Mouse (Mus musculus) kidney, adult 2 months (tissue): ENCODE measurements at regions not wholly inside any gene's neighbourhood (a gene's known extent, or its start where the extent isn't known, plus 50 kb on each side); places are given as distances from the start of the nearest gene placed in this dataset.

Experiments
- CTCF ChIP-seq: fragments of 200-500 bp; conservative IDR thresholded peaks from 2 replicates; pipeline ENCODE4 v1.5.1; 2011; ENCODE audit warnings: low read depth, mild to moderate bottlenecking, control low read depth, low read length, moderate library complexity, mixed read lengths; ENCODE audit not compliant: insufficient read depth, insufficient read length
- POLR2A ChIP-seq: fragments of 200-500 bp; IDR thresholded peaks from one replicate; pipeline ENCODE4 v1.6.1; 2011; ENCODE audit warnings: low read depth, low read length, control low read depth

DNA sequence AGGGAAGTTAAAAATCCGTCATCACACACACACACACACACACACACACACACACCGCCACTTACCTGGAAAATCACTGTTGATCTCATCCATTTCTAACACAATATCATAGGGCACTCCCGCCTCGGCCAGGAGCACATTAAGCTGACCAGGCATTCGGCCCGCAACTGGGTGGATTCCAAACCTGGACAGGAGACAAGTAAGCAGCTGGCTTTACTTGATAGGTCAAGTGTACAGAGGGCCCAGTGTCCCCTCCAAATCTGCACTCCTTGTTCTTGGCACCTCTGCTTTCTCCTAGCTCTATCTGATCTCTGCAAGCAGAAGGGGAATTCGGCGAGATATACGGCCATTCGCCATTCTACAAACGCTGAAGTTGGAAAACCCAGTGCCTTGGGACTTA, 88.6 kb upstream of the Paip1 start:
- TF ChIP-seq CTCF (no peak), POLR2A (no peak)
